Mouse (Mus musculus): Measurements from ENCODE around the gene Dazap1.

- TF ChIP-seq CTCF (conservative IDR thresholded peaks at IDR 0.05; ENCODE audit: low read length) (no peak), POU5F1 (IDR thresholded peaks at IDR 0.05; ENCODE audit: borderline replicate concordance, low read length) (no peak), NANOG (IDR thresholded peaks at IDR 0.05; ENCODE audit: borderline replicate concordance, low read length) (no peak)
These were observed 3.3 kb downstream of the Dazap1 start for GRCm38 (mm10) chr10:80264341-80265148.
